Mouse (Mus musculus) hindbrain, postnatal 0 days (tissue): ENCODE measurements at regions not wholly inside any gene's neighbourhood (a gene's known extent, or its start where the extent isn't known, plus 50 kb on each side); places are given as distances from the start of the nearest gene placed in this dataset.
A peak's percentile ranks its signal among the peaks of the same experiment; 100 is the strongest.

ENCODE experiments used
- ATAC-seq: fragments of 200-750 bp; cut with Nextera tagmentation; 2 replicates; pipeline ENCODE4 v1.8.0; 2017; ENCODE audit warnings: mild to moderate bottlenecking, moderate TSS enrichment, moderate library complexity
- DNase-seq: peaks from one replicate; pipeline ENCODE4 v3.0.0-alpha.2; 2015; ENCODE audit warnings: low spot score
- H3K27ac ChIP-seq: fragments of 300-500 bp; sonication (generic); 2 replicates; pipeline ENCODE4 v1.5.1; 2014; ENCODE audit warnings: mild to moderate bottlenecking
- H3K27me3 ChIP-seq: fragments of 300-500 bp; sonication (generic); 2 replicates; pipeline ENCODE4 v1.6.1; 2014; ENCODE audit warnings: low read length, mixed read lengths; ENCODE audit not compliant: insufficient read depth
- H3K36me3 ChIP-seq: fragments of 300-500 bp; sonication (generic); 2 replicates; pipeline ENCODE4 v1.6.1; 2014; ENCODE audit warnings: low read length, mixed read lengths; ENCODE audit not compliant: insufficient read depth
- H3K4me1 ChIP-seq: fragments of 300-500 bp; sonication (generic); 2 replicates; pipeline ENCODE4 v1.6.1; 2014; ENCODE audit warnings: antibody characterized with exemption, low read length, mixed read lengths; ENCODE audit not compliant: insufficient read depth
- H3K4me2 ChIP-seq: fragments of 300-500 bp; sonication (generic); 2 replicates; pipeline ENCODE4 v1.6.1; 2014; ENCODE audit warnings: low read depth, mild to moderate bottlenecking, low read length, moderate library complexity, mixed read lengths
- H3K4me3 ChIP-seq: fragments of 300-500 bp; sonication (generic); 2 replicates; pipeline ENCODE4 v1.5.1; 2014; ENCODE audit warnings: low read length
- H3K9ac ChIP-seq: fragments of 300-500 bp; sonication (generic); replicated peaks from 2 replicates; pipeline ENCODE4 v1.6.1; 2014; ENCODE audit warnings: mild to moderate bottlenecking, low read length, moderate library complexity, mixed read lengths
- H3K9me3 ChIP-seq: fragments of 300-500 bp; sonication (generic); 2 replicates; pipeline ENCODE4 v1.6.1; 2016; ENCODE audit warnings: low read length, mixed read lengths
- CTCF ChIP-seq: IDR thresholded peaks from 2 replicates; pipeline ENCODE4 v1.5.1; 2016; ENCODE audit warnings: antibody characterized with exemption, control low read depth, low read depth
- WGBS: fragments of 180-500 bp; shearing (Covaris S2); extraction: QIAGEN DNeasy Blood & Tissue Kit; methylation state at CpG from one replicate; pipeline ENCODE4 v1.1.7; 2014; 5-methylcytosine and 5-hydroxymethylcytosine counted together

DNA sequence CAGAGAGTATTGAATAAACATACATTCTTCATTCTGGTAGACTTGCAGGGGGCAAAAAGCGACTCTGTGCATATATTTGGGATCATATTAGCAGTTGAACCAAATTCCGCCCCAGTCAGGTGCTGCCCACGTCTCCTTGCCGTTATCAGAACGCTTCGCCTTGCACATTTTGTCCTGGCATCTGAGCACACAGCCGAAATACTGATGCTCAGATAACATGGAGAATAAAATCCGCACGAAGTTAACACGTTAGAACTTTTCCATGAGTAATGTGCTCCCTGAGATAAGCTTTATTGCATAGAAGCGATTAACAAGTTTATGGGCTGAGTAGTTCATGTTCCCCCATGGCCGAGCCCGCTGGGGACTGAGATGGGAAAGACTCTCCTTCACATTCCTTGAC, 80.5 kb upstream of the 1700020N01Rik start:
- H3K27me3 ChIP-seq = no peaks in the 10 kb centered on the region
- no peaks in the 10 kb centered on the region for H3K9me3 ChIP-seq
- H3K4me2 ChIP-seq = no peak overlapping the region
- 96% methylated on average over 13 of the region's 13 CpGs for WGBS
- no peak overlapping the region for H3K27ac ChIP-seq
- no peak overlapping the region for H3K4me3 ChIP-seq
- no peak overlapping the region for H3K9ac ChIP-seq
- no peak for TF ChIP-seq CTCF
- DNase-seq (no peak), ATAC-seq (no peak)
- no peaks in the 10 kb centered on the region for H3K36me3 ChIP-seq
- H3K4me1 ChIP-seq = no peaks in the 10 kb centered on the region

DNA sequence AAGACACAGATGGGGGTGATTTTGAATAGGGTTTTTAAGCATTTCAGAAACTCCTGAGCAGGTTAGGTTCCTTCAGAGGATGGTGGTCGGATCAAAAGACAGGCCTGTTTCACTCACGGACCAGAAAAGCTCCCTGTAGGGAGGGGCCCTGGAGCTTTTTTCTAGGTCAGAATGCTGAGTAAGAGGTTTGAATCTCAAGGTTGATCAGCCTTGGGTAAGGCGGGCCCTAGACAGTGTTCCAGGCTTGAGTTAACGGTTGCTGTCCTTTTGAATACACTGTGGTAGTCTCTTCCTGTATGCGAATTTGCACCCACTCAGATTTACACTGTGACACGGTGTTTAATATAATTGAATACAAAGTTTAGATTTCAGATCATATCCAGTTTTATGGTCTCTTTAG, 75.2 kb upstream of the 1700020N01Rik start:
- DNase-seq (no peak), ATAC-seq (no peak)
- Histone ChIP-seq H3K36me3 (no peaks in the 10 kb centered on the region), H3K4me1 (no peaks in the 10 kb centered on the region), H3K9me3 (no peaks in the 10 kb centered on the region), H3K4me3 (no peak overlapping the region), H3K27ac (no peak overlapping the region), H3K27me3 (no peaks in the 10 kb centered on the region), H3K9ac (no peak overlapping the region), H3K4me2 (no peak overlapping the region)
- 86% methylated on average over 6 of the region's 6 CpGs for WGBS
- no peak for TF ChIP-seq CTCF

DNA sequence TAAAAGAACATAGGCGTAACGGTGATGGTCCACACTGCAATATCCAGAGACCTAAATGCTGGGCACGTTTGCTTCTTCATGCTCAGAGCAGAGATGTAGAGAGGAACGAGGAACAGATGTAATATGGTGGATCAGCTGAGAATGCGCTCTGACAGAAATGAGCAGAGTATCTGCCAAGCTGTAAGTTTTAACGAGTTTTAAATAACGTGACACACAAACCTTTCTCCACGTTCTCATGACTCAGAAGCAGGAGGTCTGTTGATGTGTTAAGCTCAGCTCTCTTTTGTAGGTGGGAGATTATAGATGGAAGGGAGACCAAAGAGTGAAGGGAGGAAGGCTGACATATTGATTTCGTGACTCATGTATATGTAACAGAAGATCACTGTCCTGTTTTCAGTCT, 72.1 kb upstream of the 1700020N01Rik start:
- Histone ChIP-seq H3K36me3 (no peaks in the 10 kb centered on the region), H3K9me3 (no peaks in the 10 kb centered on the region), H3K4me3 (no peak overlapping the region), H3K4me2 (no peak overlapping the region), H3K4me1 (no peaks in the 10 kb centered on the region), H3K27me3 (no peaks in the 10 kb centered on the region), H3K27ac (no peak overlapping the region), H3K9ac (no peak overlapping the region)
- DNase-seq = no peak
- 86% methylated on average over 9 of the region's 9 CpGs for WGBS
- no peak for ATAC-seq
- no peak for TF ChIP-seq CTCF

DNA sequence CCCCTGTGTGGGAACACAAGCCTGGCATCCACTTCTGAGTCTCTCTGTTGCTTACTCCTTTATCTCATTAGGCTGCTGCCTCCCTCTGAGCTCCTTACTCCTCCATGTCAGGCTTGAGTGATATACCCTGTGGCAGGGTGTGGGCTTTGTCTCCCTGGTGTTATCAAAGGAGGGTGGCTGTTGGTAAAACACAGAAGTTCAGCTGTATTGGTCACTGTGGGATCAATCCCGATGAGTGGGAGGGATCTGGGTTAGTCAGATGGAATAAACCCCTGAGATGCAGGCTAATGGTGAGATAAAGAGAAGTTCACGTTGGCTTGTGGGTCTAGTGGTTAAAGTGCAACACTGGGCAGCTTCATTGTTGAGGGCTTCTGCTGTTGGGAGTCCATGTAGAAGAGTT, 67.4 kb upstream of the 1700020N01Rik start:
- ATAC-seq (no peak), DNase-seq (no peak)
- no peak overlapping the region for H3K9ac ChIP-seq
- WGBS = 62% methylated on average over 2 of the region's 2 CpGs
- no peaks in the 10 kb centered on the region for H3K27me3 ChIP-seq
- no peak overlapping the region for H3K4me3 ChIP-seq
- TF ChIP-seq CTCF = no peak
- no peaks in the 10 kb centered on the region for H3K36me3 ChIP-seq
- no peak overlapping the region for H3K27ac ChIP-seq
- no peaks in the 10 kb centered on the region for H3K4me1 ChIP-seq
- no peaks in the 10 kb centered on the region for H3K9me3 ChIP-seq
- no peak overlapping the region for H3K4me2 ChIP-seq

DNA sequence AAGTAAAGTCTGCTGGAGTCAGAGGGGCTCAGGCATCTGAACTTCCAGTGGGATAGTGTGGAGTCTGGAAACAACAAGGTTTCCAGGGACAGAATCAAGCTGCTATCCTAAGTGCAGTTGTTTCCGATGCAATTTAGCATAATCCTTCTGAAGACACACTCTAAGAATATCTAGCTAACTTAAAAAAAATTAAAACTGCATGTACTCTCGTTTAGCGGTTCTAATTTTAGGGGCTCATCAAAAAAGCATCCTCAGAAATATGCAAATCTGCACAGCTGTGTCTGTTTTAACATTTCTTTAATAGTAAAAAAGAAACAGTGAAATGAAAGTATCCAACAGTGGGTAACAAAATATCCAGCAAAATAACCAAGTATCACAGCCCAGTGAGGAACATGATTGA, 64.5 kb upstream of the 1700020N01Rik start:
- Histone ChIP-seq H3K27ac (no peak overlapping the region), H3K4me2 (no peak overlapping the region), H3K9me3 (no peaks in the 10 kb centered on the region), H3K4me1 (no peaks in the 10 kb centered on the region), H3K27me3 (no peaks in the 10 kb centered on the region), H3K36me3 (no peaks in the 10 kb centered on the region), H3K4me3 (no peak overlapping the region), H3K9ac (no peak overlapping the region)
- no peak for TF ChIP-seq CTCF
- DNase-seq (no peak), ATAC-seq (no peak)
- WGBS = 86% methylated on average over 3 of the region's 3 CpGs

DNA sequence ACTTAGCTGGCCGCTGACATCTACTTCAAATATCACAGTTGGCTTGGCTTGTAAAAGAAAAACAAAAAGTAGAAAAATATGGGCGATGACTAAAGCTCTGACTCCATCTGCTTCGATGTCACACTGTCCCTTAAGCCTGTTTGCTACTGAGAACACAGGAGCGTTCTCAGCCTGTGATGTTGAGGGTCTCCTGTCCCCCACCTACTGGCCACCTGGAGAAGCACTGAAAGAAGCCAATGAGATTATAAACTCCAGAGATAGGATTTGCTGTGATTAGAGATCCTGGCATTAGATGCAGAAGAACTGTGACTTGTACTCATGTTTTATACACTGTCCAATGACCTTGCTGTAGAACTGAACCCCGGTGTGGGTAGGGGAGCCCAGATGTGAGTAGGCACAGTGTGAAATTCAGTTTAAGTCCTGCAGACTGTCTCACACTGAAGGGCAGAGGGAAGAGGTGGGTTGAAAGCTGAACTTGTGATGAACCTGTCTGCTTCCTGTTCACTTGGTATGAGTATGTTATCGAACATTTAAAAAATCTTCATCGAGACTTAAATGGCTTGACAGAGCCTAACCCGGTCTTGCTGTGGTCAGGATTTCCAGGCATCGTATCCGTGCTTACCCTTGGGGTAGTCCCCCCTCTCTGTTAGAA, 63.7 kb upstream of the 1700020N01Rik start:
- TF ChIP-seq CTCF = peak; percentile 58
- Histone ChIP-seq H3K4me3 (no peak overlapping the region), H3K4me1 (no peaks in the 10 kb centered on the region), H3K9me3 (no peaks in the 10 kb centered on the region), H3K36me3 (no peaks in the 10 kb centered on the region), H3K27me3 (no peaks in the 10 kb centered on the region), H3K4me2 (no peak overlapping the region), H3K9ac (no peak overlapping the region), H3K27ac (no peak overlapping the region)
- WGBS = 73% methylated on average over 10 of the region's 10 CpGs
- DNase-seq = peak; percentile 15
- ATAC-seq = no peak

DNA sequence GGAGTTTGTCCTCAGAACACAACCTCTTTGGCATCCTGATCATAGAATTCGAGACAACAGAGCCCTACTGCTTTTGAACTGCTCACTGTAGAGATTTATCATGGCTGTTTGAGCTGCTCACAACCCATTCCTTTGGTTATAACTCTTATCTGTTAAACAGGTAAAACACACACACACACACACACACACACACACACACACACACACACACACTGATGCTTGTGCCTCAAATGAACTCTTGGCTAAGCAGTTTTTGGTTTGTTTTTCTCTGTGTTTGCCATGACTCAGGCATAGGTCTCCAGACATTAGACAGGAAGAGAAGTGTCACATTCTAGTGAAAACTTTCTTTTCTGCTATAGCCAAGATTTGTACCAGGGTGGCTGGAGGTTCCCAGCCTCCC, 60.8 kb upstream of the 1700020N01Rik start:
- Histone ChIP-seq H3K4me3 (no peak overlapping the region), H3K4me1 (no peaks in the 10 kb centered on the region), H3K27ac (no peak overlapping the region), H3K36me3 (no peaks in the 10 kb centered on the region), H3K4me2 (no peak overlapping the region), H3K9me3 (no peaks in the 10 kb centered on the region), H3K27me3 (no peaks in the 10 kb centered on the region), H3K9ac (no peak overlapping the region)
- no peak for TF ChIP-seq CTCF
- no peak for ATAC-seq
- DNase-seq = no peak
- 75% methylated on average over 1 of the region's 1 CpGs for whole genome bisulfite sequencing
